Mouse (Mus musculus) heart, embryonic 10.5 days (tissue): ENCODE data around the gene Lipo2. TPM values are rescaled to one million over a fixed set of nuclear protein-coding genes. Genes with fewer than 3 reads are reported as not detected.
"Not testable (repeated sequence)": the region's sequence is repeated elsewhere in the genome, so short reads cannot be mapped to it uniquely, and the experiment has no call there.

Source experiments
- DNase-seq: peaks from one replicate; pipeline ENCODE4 v3.0.0-alpha.2; 2017; ENCODE audit warnings: low spot score
- H3K27ac ChIP-seq: fragments of 300-500 bp; sonication (generic); 2 replicates; pipeline ENCODE4 v1.5.1; 2016; ENCODE audit warnings: mild to moderate bottlenecking
- H3K27me3 ChIP-seq: fragments of 300-500 bp; sonication (generic); 2 replicates; pipeline ENCODE4 v1.6.1; 2016; ENCODE audit warnings: mild to moderate bottlenecking; ENCODE audit not compliant: poor library complexity, insufficient read depth, severe bottlenecking
- H3K36me3 ChIP-seq: fragments of 300-500 bp; sonication (generic); 2 replicates; pipeline ENCODE4 v1.6.1; 2016; ENCODE audit warnings: mild to moderate bottlenecking, moderate library complexity
- H3K4me1 ChIP-seq: fragments of 300-500 bp; sonication (generic); 2 replicates; pipeline ENCODE4 v1.6.1; 2016; ENCODE audit warnings: mild to moderate bottlenecking
- H3K4me3 ChIP-seq: fragments of 300-500 bp; sonication (generic); 2 replicates; pipeline ENCODE4 v1.5.1; 2016; ENCODE audit warnings: mild to moderate bottlenecking, moderate library complexity
- H3K9me3 ChIP-seq: fragments of 300-500 bp; sonication (generic); 2 replicates; pipeline ENCODE4 v1.6.1; 2016; ENCODE audit warnings: mild to moderate bottlenecking, moderate library complexity
- WGBS: fragments of 180-500 bp; shearing (Covaris S2); methylation state at CpG from one replicate; pipeline ENCODE4 v1.1.7; 2016; 5-methylcytosine and 5-hydroxymethylcytosine counted together
- polyA plus RNA-seq: library from polyadenylated mRNA; unstranded; fragments of >200 nt; fragmentation: Nextera tagmentation; extraction: Ambion mirVana; gene quantifications from 2 replicates; pipeline ENCODE4 v1.2.1, GENCODE M21; 2016

Gene Lipo2
- 0.55 and 0.59 TPM in 2 replicates for polyA plus RNA-seq

DNA sequence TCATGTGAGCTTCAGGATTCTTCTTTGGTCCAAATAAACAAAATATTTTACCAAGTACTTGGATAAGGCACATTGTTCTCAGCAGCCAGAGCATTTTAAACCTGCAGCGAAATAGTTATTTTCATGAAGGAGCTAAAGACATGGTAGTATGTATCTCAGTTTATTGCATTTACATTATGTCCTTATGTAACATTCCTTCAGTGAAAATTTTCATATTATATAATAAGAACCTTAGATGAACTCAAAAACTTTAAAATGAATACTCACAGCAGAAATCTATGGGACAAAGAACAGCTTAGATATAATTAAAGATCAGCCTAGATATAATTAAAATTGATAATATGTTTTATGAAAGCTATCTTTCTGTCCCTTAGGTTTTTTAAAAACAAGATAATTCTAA lies at the start of gene Lipo2:
Lipo2 (minus strand) TSS at position 101 of the 400 bp plus-strand sequence.
- not testable (repeated sequence) for H3K9me3 ChIP-seq, DNase-seq, H3K36me3 ChIP-seq, H3K27me3 ChIP-seq, H3K27ac ChIP-seq, H3K4me1 ChIP-seq, H3K4me3 ChIP-seq
- WGBS: 83% methylated on average over 1 of the region's 1 CpGs

- not testable (repeated sequence) for H3K27me3 ChIP-seq, H3K4me3 ChIP-seq, H3K4me1 ChIP-seq, H3K36me3 ChIP-seq, DNase-seq, H3K9me3 ChIP-seq, H3K27ac ChIP-seq
These were observed 36.2 kb upstream of the Lipo2 start, which contains the start of gene Lipo1 for GRCm38 (mm10) chr19:33787359-33787758. Gene Lipo1, minus strand, starts transcription at chr19:33787459.

DNA sequence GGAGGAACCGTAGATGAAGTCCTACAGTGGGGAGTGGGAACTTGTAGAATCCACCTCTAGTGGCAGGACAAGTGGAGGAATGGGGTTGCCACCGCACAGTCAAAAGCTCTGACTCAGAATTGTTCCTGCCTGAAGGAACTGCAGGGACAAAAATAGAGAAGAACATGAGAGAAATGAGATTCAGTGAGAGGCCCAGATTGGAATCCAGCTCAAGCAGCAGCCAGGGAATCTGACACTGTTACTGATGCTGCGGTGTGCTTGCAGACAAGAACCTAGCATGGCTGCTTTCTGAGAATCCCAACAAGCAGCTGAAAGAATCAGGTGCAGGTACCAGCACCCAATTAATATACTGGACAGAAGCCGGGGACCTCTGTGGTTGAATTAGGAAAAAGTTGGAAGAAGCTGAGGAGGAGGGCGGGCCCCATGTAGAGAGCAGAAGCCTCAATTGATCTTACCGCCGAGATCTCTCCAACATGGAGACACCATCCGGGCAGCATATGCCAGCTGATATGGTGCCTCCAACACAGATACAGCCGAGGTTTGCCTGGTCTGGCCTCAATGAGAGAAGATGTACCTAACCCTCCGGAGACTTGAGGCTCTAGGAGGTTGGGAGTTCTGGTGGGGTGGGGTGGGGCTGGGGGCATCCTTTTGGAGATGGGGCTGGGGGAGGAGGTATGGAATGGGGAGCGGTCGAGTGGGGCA lies 35.6 kb upstream of the Lipo2 start:
- H3K27me3 ChIP-seq: no peaks in the 10 kb centered on the region
- WGBS: 87% methylated on average over 12 of the region's 12 CpGs
- H3K27ac ChIP-seq: no peak overlapping the region

GRCm38 (mm10) chr19:33761287-33762086 lies 10.3 kb upstream of the Lipo2 start, which contains the start of gene Lipo3:
Gene Lipo3, minus strand, starts transcription at chr19:33761951.
- H3K9me3 ChIP-seq, H3K27me3 ChIP-seq, H3K36me3 ChIP-seq, H3K27ac ChIP-seq, H3K4me1 ChIP-seq: not testable (repeated sequence)
- DNase-seq: peak; percentile 74
- H3K4me3 ChIP-seq: peak within 1 kb of the TSS; percentile 41
- 27% methylated on average over 13 of the region's 41 CpGs for WGBS

More for the DNA sequence above, 35.6 kb upstream of the Lipo2 start:
- H3K4me1 ChIP-seq: no peaks in the 10 kb centered on the region
- H3K9me3 ChIP-seq: no peaks in the 10 kb centered on the region
- no peaks in the 10 kb centered on the region for H3K36me3 ChIP-seq
- peak; percentile 70 for DNase-seq
- no peak overlapping the region for H3K4me3 ChIP-seq

Other genes starting within 250 kb of the Lipo2 start
- not detected in 2 replicates for gene Lipo4, start 233.6 kb downstream of the Lipo2 start, polyA plus RNA-seq
- not detected in 2 replicates for gene Gm8978, start 126.1 kb downstream of the Lipo2 start, polyA plus RNA-seq
- gene Lipo3, start 10.6 kb upstream of the Lipo2 start, polyA plus RNA-seq: 10.2 and 11.2 TPM in 2 replicates
- gene Lipo1, start 36.1 kb upstream of the Lipo2 start, polyA plus RNA-seq: not detected in 2 replicates
- 0.30 and 0.75 TPM in 2 replicates for gene Lipf, start 209.8 kb upstream of the Lipo2 start, polyA plus RNA-seq